Mouse (Mus musculus): ENCODE measurements around the gene Garnl3.

- TF ChIP-seq RAD21 (IDR thresholded peaks at IDR 0.05; ENCODE audit: low read depth, low read length) (no peak), POLR2A (IDR thresholded peaks at IDR 0.05; ENCODE audit: low read depth, low read length) (no peak), POLR2AphosphoS2 (IDR thresholded peaks at IDR 0.05; ENCODE audit: low read depth, low read length) (no peak), E2F4 (IDR thresholded peaks at IDR 0.05; ENCODE audit: insufficient replicate concordance, low read depth, low read length) (no peak), USF1 (IDR thresholded peaks at IDR 0.05; ENCODE audit: low read depth, low read length) (no peak), TCF12 (IDR thresholded peaks at IDR 0.05; ENCODE audit: low read depth, low read length) (no peak), NRF1 (IDR thresholded peaks at IDR 0.05; ENCODE audit: low read depth, low read length) (no peak)
These were observed 6.3 kb upstream of the Garnl3 start for GRCm38 (mm10) chr2:33137731-33138130.

Data from CH12.LX (cell line).